Mouse (Mus musculus) telencephalon, adult 2 months (tissue): ENCODE measurements around the gene Plekhh1.

ENCODE experiments used
- DNase-seq: peaks from one replicate; pipeline ENCODE4 v3.0.0-alpha.2; 2011; ENCODE audit warnings: low read depth, low spot score

The Plekhh1 gene

GRCm38 (mm10) chr12:79028911-79029861, at the start of gene Plekhh1:
Gene Plekhh1 (plus strand): TSS chr12:79029163.
- DNase-seq = no peak

- peak; percentile 41 for DNase-seq
Measured at GRCm38 (mm10) chr12:78980683-78981091, 48.3 kb upstream of the Plekhh1 start.

- no peak for DNase-seq
Measured at GRCm38 (mm10) chr12:78981131-78981530, 47.8 kb upstream of the Plekhh1 start.

GRCm38 (mm10) chr12:78981938-78982825, 46.8 kb upstream of the Plekhh1 start:
- no peak for DNase-seq

GRCm38 (mm10) chr12:78983296-78984034, 45.5 kb upstream of the Plekhh1 start:
- no peak for DNase-seq

- peak; percentile 54 for DNase-seq
Measured at GRCm38 (mm10) chr12:78984035-78984432, 44.9 kb upstream of the Plekhh1 start.

- DNase-seq = no peak
Measured at GRCm38 (mm10) chr12:78987581-78988081, 41.3 kb upstream of the Plekhh1 start.

- no peak for DNase-seq
Measured at GRCm38 (mm10) chr12:78996271-78996670, 32.7 kb upstream of the Plekhh1 start.

- DNase-seq = no peak
Measured at GRCm38 (mm10) chr12:78996711-78997110, 32.3 kb upstream of the Plekhh1 start.

- DNase-seq = no peak
Measured at GRCm38 (mm10) chr12:79002406-79002805, 26.6 kb upstream of the Plekhh1 start.

- DNase-seq = no peak
Measured at GRCm38 (mm10) chr12:79002978-79003377, 26.0 kb upstream of the Plekhh1 start.

GRCm38 (mm10) chr12:79005456-79005855, 23.5 kb upstream of the Plekhh1 start:
- DNase-seq = no peak

GRCm38 (mm10) chr12:79006076-79006475, 22.9 kb upstream of the Plekhh1 start:
- no peak for DNase-seq

- DNase-seq = no peak
Measured at GRCm38 (mm10) chr12:79006478-79007125, 22.4 kb upstream of the Plekhh1 start.

- no peak for DNase-seq
Measured at GRCm38 (mm10) chr12:79007126-79007753, 21.7 kb upstream of the Plekhh1 start, which contains the start of gene Tmem229b. Gene Tmem229b (minus strand): TSS chr12:79007627.

- DNase-seq = no peak
Measured at GRCm38 (mm10) chr12:79010569-79010968, 18.4 kb upstream of the Plekhh1 start.

GRCm38 (mm10) chr12:79016109-79016508, 12.9 kb upstream of the Plekhh1 start:
- no peak for DNase-seq

GRCm38 (mm10) chr12:79017994-79018399, 11.0 kb upstream of the Plekhh1 start:
- no peak for DNase-seq

GRCm38 (mm10) chr12:79021902-79022301, 7.1 kb upstream of the Plekhh1 start:
- no peak for DNase-seq

GRCm38 (mm10) chr12:79022882-79023281, 6.1 kb upstream of the Plekhh1 start:
- no peak for DNase-seq
